Mouse (Mus musculus) stomach, embryonic 14.5 days (tissue): ENCODE measurements around the gene Pnkp. TPM values are rescaled to one million over a fixed set of nuclear protein-coding genes. Genes with fewer than 3 reads are reported as not detected.

ENCODE experiments used
- ATAC-seq: fragments of 200-750 bp; cut with Nextera tagmentation; 2 replicates; pipeline ENCODE4 v1.8.0; 2017; ENCODE audit warnings: low read depth, moderate TSS enrichment; ENCODE audit not compliant: insufficient number of reproducible peaks, insufficient read depth, low FRiP score
- H3K27ac ChIP-seq: fragments of 300-500 bp; sonication (generic); 2 replicates; pipeline ENCODE4 v1.5.1; 2014; ENCODE audit warnings: mild to moderate bottlenecking, low read length, moderate library complexity, mixed read lengths
- H3K27me3 ChIP-seq: fragments of 300-500 bp; sonication (generic); 2 replicates; pipeline ENCODE4 v1.6.1; 2014; ENCODE audit warnings: low read length, control low read depth, mixed read lengths; ENCODE audit not compliant: control insufficient read depth, insufficient read depth
- H3K36me3 ChIP-seq: fragments of 300-500 bp; sonication (generic); 2 replicates; pipeline ENCODE4 v1.6.1; 2014; ENCODE audit warnings: mild to moderate bottlenecking, control low read depth, low read length, moderate library complexity, mixed read lengths; ENCODE audit not compliant: control insufficient read depth, insufficient read depth
- H3K4me1 ChIP-seq: fragments of 300-500 bp; sonication (generic); 2 replicates; pipeline ENCODE4 v1.6.1; 2014; ENCODE audit warnings: low read length, control low read depth, mixed read lengths; ENCODE audit not compliant: control insufficient read depth, insufficient read depth
- H3K4me2 ChIP-seq: fragments of 300-500 bp; sonication (generic); replicated peaks from 2 replicates; pipeline ENCODE4 v1.6.1; 2014; ENCODE audit warnings: low read depth, low read length, control low read depth
- H3K4me3 ChIP-seq: fragments of 300-500 bp; sonication (generic); 2 replicates; pipeline ENCODE4 v1.5.1; 2014; ENCODE audit warnings: low read depth, low read length, control low read depth
- H3K9ac ChIP-seq: fragments of 300-500 bp; sonication (generic); replicated peaks from 2 replicates; pipeline ENCODE4 v1.6.1; 2014; ENCODE audit warnings: low read depth, mild to moderate bottlenecking, control low read depth, low read length, moderate library complexity, mixed read lengths
- H3K9me3 ChIP-seq: fragments of 300-500 bp; sonication (generic); 2 replicates; pipeline ENCODE4 v1.6.1; 2016; ENCODE audit warnings: low read depth, low read length, control low read depth; ENCODE audit not compliant: control insufficient read depth
- WGBS: fragments of 180-500 bp; shearing (Covaris S2); extraction: QIAGEN DNeasy Blood & Tissue Kit; methylation state at CpG from one replicate; pipeline ENCODE4 v1.1.7; 2014; 5-methylcytosine and 5-hydroxymethylcytosine counted together
- polyA plus RNA-seq: library from polyadenylated mRNA; unstranded; fragments of >200 nt; fragmentation: Nextera tagmentation; extraction: Ambion mirVana; gene quantifications from 2 replicates; pipeline ENCODE4 v1.2.1, GENCODE M21; 2014

The Pnkp gene
- polyA plus RNA-seq, 1 experiment from 2014 or later = 30.0 TPM

GRCm38 (mm10) chr7:44877833-44878232 lies 20.9 kb downstream of the Pnkp start:
- no peak overlapping the region for H3K4me2 ChIP-seq
- 87% methylated on average over 14 of the region's 14 CpGs for WGBS
- 0 out of 2 replicates have a peak, but pooled peaks cover 5% of the 10 kb centered on the region for H3K4me1 ChIP-seq
- ATAC-seq = no peak
- H3K27ac ChIP-seq = no peak overlapping the region
- H3K4me3 ChIP-seq = no peak overlapping the region
- H3K9me3 ChIP-seq = no peaks in the 10 kb centered on the region
- H3K9ac ChIP-seq = no peak overlapping the region
- H3K36me3 ChIP-seq = peaks cover 58% of the 10 kb centered on the region
- no peaks in the 10 kb centered on the region for H3K27me3 ChIP-seq

- Histone ChIP-seq H3K9me3 (no peaks in the 10 kb centered on the region), H3K27me3 (no peaks in the 10 kb centered on the region), H3K27ac (no peak overlapping the region), H3K9ac (no peak overlapping the region), H3K4me2 (no peak overlapping the region), H3K4me1 (no peaks in the 10 kb centered on the region), H3K36me3 (peaks cover 71% of the 10 kb centered on the region), H3K4me3 (no peak overlapping the region)
- 92% methylated on average over 3 of the region's 3 CpGs for WGBS
- no peak for ATAC-seq
These were observed 26.1 kb downstream of the Pnkp start for GRCm38 (mm10) chr7:44883036-44883435.

GRCm38 (mm10) chr7:44884637-44885036 lies 27.7 kb downstream of the Pnkp start:
- WGBS = 96% methylated on average over 5 of the region's 5 CpGs
- peaks cover 61% of the 10 kb centered on the region for H3K36me3 ChIP-seq
- no peak overlapping the region for H3K4me3 ChIP-seq
- H3K4me1 ChIP-seq = no peaks in the 10 kb centered on the region
- H3K27me3 ChIP-seq = no peaks in the 10 kb centered on the region
- H3K4me2 ChIP-seq = no peak overlapping the region
- no peak overlapping the region for H3K27ac ChIP-seq
- H3K9ac ChIP-seq = no peak overlapping the region
- no peak for ATAC-seq
- no peaks in the 10 kb centered on the region for H3K9me3 ChIP-seq

GRCm38 (mm10) chr7:44886964-44887363 lies 30.0 kb downstream of the Pnkp start:
- WGBS = 92% methylated on average over 7 of the region's 7 CpGs
- Histone ChIP-seq H3K4me3 (no peak overlapping the region), H3K9ac (no peak overlapping the region), H3K36me3 (peaks cover 43% of the 10 kb centered on the region), H3K4me2 (no peak overlapping the region), H3K4me1 (peaks cover 14% of the 10 kb centered on the region), H3K9me3 (no peaks in the 10 kb centered on the region), H3K27me3 (no peaks in the 10 kb centered on the region), H3K27ac (no peak overlapping the region)
- no peak for ATAC-seq

GRCm38 (mm10) chr7:44888256-44889105 lies 31.5 kb downstream of the Pnkp start:
- no peaks in the 10 kb centered on the region for H3K9me3 ChIP-seq
- H3K4me1 ChIP-seq = peaks cover 18% of the 10 kb centered on the region
- no peak for ATAC-seq
- H3K27me3 ChIP-seq = no peaks in the 10 kb centered on the region
- peaks cover 32% of the 10 kb centered on the region for H3K36me3 ChIP-seq
- WGBS = 90% methylated on average over 13 of the region's 13 CpGs
- H3K4me3 ChIP-seq = no peak overlapping the region
- no peak overlapping the region for H3K4me2 ChIP-seq
- no peak overlapping the region for H3K9ac ChIP-seq
- no peak overlapping the region for H3K27ac ChIP-seq

GRCm38 (mm10) chr7:44890180-44890579 lies 33.2 kb downstream of the Pnkp start:
- H3K4me2 ChIP-seq = no peak overlapping the region
- no peak overlapping the region for H3K4me3 ChIP-seq
- H3K4me1 ChIP-seq = peaks cover 24% of the 10 kb centered on the region
- H3K9me3 ChIP-seq = no peaks in the 10 kb centered on the region
- H3K9ac ChIP-seq = no peak overlapping the region
- ATAC-seq = no peak
- no peaks in the 10 kb centered on the region for H3K27me3 ChIP-seq
- peaks cover 19% of the 10 kb centered on the region for H3K36me3 ChIP-seq
- 80% methylated on average over 6 of the region's 7 CpGs for WGBS
- no peak overlapping the region for H3K27ac ChIP-seq

- H3K9ac ChIP-seq = peak overlapping the region; percentile 67; the same call in 1 of the 2 replicates
- H3K27ac ChIP-seq = no peak overlapping the region
- peaks cover 26% of the 10 kb centered on the region for H3K4me1 ChIP-seq
- WGBS = 87% methylated on average over 4 of the region's 4 CpGs
- H3K36me3 ChIP-seq = peaks cover 15% of the 10 kb centered on the region; the same call in 1 of the 2 replicates
- ATAC-seq = no peak
- 0 out of 2 replicates have a peak overlapping the region, but pooled peaks have one; percentile 78 for H3K4me3 ChIP-seq
- no peaks in the 10 kb centered on the region for H3K9me3 ChIP-seq
- peak overlapping the region; percentile 96 for H3K4me2 ChIP-seq
- no peaks in the 10 kb centered on the region for H3K27me3 ChIP-seq
These were observed 33.8 kb downstream of the Pnkp start for GRCm38 (mm10) chr7:44890737-44891136.

- H3K4me1 ChIP-seq = peaks cover 27% of the 10 kb centered on the region
- no peaks in the 10 kb centered on the region for H3K27me3 ChIP-seq
- H3K9me3 ChIP-seq = no peaks in the 10 kb centered on the region
- peak overlapping the region; percentile 94; the same call in 1 of the 2 replicates for H3K27ac ChIP-seq
- peak overlapping the region; percentile 96 for H3K4me2 ChIP-seq
- peak overlapping the region; percentile 78 for H3K4me3 ChIP-seq
- H3K9ac ChIP-seq = peak overlapping the region; percentile 67
- no peak for ATAC-seq
- WGBS = 17% methylated on average over 6 of the region's 6 CpGs
- H3K36me3 ChIP-seq = peaks cover 9% of the 10 kb centered on the region; the same call in 1 of the 2 replicates
These were observed 34.7 kb downstream of the Pnkp start for GRCm38 (mm10) chr7:44891611-44892010.
